13 mouse cellular contexts compared by ENCODE assay signal in genomic region chr10:122758346-122758745, GRCm38 (mm10).
DNase-seq lines count a peak whose midpoint lies in the region; ATAC-seq and TF ChIP-seq lines count a peak whose summit lies in the region.
"Had no signal": no experiment of that assay in that cellular context is flagged by ENCODE, and none has a peak within 500 bp of the region (broad histone marks: within the 10 kb centered on the region; RNA-seq: fewer than 3 reads in every experiment).

No protein-coding gene starts in this region.

- no peaks in the 10 kb centered on the region for H3K36me3 ChIP-seq in kidney, postnatal 0 days (ENCODE audit: insufficient read depth, low read length)
- no peaks in the 10 kb centered on the region for H3K36me3 ChIP-seq in kidney, adult 2 months (ENCODE audit: control insufficient read depth, insufficient read depth, low read length)
- H3K36me3 ChIP-seq: heart, embryonic 10.5 days; hindbrain, embryonic 12.5 days had no signal

- H3K4me3 ChIP-seq in kidney, postnatal 0 days (replicated peaks; ENCODE audit: low read depth, low read length): no peak overlapping the region
- no peak overlapping the region for H3K4me3 ChIP-seq in kidney, adult 2 months (ENCODE audit: insufficient read depth, low read depth, low read length)
- H3K4me3 ChIP-seq: heart, embryonic 10.5 days; hindbrain, embryonic 12.5 days; megakaryocyte, embryonic 14.5 days had no signal

- TF ChIP-seq CTCF in kidney, postnatal 0 days (IDR thresholded peaks at IDR 0.05; ENCODE audit: low read depth): no peak
- no peak for TF ChIP-seq CTCF in kidney, adult 2 months (conservative IDR thresholded peaks at IDR 0.05; ENCODE audit: insufficient read depth, insufficient read length, low read depth, low read length)

- 63% methylated on average over 4 of the region's 4 CpGs for WGBS in kidney, postnatal 0 days
- WGBS in kidney, adult 2 months: 63% methylated on average over 4 of the region's 4 CpGs

- no peak for ATAC-seq in kidney, postnatal 0 days (replicated peaks; ENCODE audit: low FRiP score, low read depth)
- ATAC-seq in activated CD4-positive, CD25-positive, alpha-beta regulatory T cell, adult 4 months: peak; percentile 47
- ATAC-seq in megakaryocyte, adult 5-6 weeks (ENCODE audit: poor library complexity, severe bottlenecking): peak; percentile 33; the same call in 1 of the 2 replicates

- TF ChIP-seq POLR2A in kidney, adult 2 months (IDR thresholded peaks at IDR 0.05; ENCODE audit: low read depth, low read length): no peak

- no peak overlapping the region for H3K4me2 ChIP-seq in kidney, postnatal 0 days (ENCODE audit: low read length)
- H3K4me2 ChIP-seq: hindbrain, embryonic 12.5 days had no signal

- no peaks in the 10 kb centered on the region for H3K9me3 ChIP-seq in kidney, postnatal 0 days (replicated peaks; ENCODE audit: low read length)
- H3K9me3 ChIP-seq: heart, embryonic 10.5 days; hindbrain, embryonic 12.5 days; megakaryocyte, embryonic 14.5 days had no signal

- no peaks in the 10 kb centered on the region for H3K27me3 ChIP-seq in kidney, postnatal 0 days (ENCODE audit: insufficient read depth, low read length)
- no peaks in the 10 kb centered on the region for H3K27me3 ChIP-seq in kidney, adult 2 months (replicated peaks; ENCODE audit: control insufficient read depth, insufficient read depth, low read length)
- H3K27me3 ChIP-seq: hindbrain, embryonic 12.5 days; megakaryocyte, embryonic 14.5 days had no signal

- no peak for DNase-seq in kidney, postnatal 0 days (ENCODE audit: low spot score)
- no peak for DNase-seq in kidney, adult 2 months
- DNase-seq in thymus, postnatal 4 days: peak; percentile 72
- no peak for DNase-seq in layer of hippocampus, adult 9-10 months (ENCODE audit: low spot score)
- no peak for DNase-seq in adrenal gland, adult 18-20 months (ENCODE audit: low spot score in 2 of 2)
- DNase-seq: cerebellum, adult 2 months; kidney, adult 18-20 months; layer of hippocampus, adult 9-11 months had no signal

- peaks cover 20% of the 10 kb centered on the region for H3K4me1 ChIP-seq in kidney, postnatal 0 days (replicated peaks; ENCODE audit: insufficient read depth, low read length)
- peaks cover 30% of the 10 kb centered on the region for H3K4me1 ChIP-seq in kidney, adult 2 months (ENCODE audit: control insufficient read depth, insufficient read depth, low read length)

- no peak overlapping the region for H3K9ac ChIP-seq in kidney, postnatal 0 days (ENCODE audit: low read depth, low read length)
- H3K9ac ChIP-seq: hindbrain, embryonic 12.5 days had no signal

- peak overlapping the region; percentile 77; the same call in 1 of the 2 replicates for H3K27ac ChIP-seq in kidney, postnatal 0 days
- H3K27ac ChIP-seq in kidney, adult 2 months (ENCODE audit: insufficient read depth, low read depth, low read length): no peak overlapping the region; the same call in 1 of the 2 replicates
- H3K27ac ChIP-seq: heart, embryonic 10.5 days; hindbrain, embryonic 12.5 days had no signal
